Mouse (Mus musculus): ENCODE measurements around the gene Pnma1. TPM values are rescaled to one million over a fixed set of nuclear protein-coding genes. Genes with fewer than 3 reads are reported as not detected.

Pnma1 gene
- total and polyA plus RNA-seq, 3 experiments = 0.31 to 0.46 TPM; not detected in 1

DNA sequence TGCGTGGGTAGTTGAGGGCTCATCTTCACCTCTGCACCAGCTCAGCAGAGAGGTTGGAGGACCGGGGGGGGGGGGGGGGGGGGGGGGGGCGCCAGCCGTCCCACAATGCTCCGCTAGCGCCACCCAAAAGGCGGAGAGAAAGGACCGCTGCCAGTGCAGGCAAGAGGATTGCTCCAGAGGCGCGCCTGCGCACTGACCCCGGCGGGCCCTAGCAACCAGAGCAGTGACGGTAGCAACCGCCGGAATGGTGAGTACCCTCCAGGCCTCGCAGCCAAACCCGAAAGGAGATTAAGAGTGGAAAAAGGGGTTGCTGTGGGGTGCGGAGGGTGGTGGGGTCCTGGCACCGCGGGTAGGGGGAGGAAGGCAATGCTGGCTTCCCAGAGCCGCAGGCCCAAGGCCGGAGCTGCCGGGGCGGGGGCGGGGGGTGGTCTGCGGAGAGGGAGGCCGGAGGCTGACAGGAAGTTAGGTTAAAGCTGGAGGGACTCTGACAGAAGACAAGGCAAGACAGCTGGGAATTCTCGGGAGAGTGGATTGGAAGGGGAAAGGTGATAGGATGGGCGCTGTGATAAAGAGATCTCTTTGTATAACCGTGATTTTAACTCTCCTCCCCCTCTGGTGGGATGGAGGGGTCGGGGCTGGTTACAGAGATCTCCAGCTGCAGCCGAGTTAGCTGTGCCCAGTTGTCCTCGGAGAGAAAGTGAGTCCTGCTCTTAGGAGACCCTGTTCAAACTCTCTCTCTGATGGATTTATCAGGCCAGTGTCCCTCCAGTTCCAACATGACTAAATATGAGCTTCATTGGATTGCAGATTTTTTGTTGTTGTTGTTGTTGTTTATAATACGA lies 33.9 kb downstream of the Pnma1 start, which contains the start of gene Dnal1:
Gene Dnal1, plus strand, starts transcription at position 214 of the 842 bp plus-strand sequence.
- peak within 1 kb of the TSS; percentile 72 to 87 for H3K4me3 ChIP-seq (ENCODE audit: control insufficient read depth in 1 of 2, insufficient read depth in 1 of 2, low read depth in 2 of 2, low read length in 2 of 2)
- H3K9ac ChIP-seq (ENCODE audit: control insufficient read depth, low read depth, low read length, poor library complexity, severe bottlenecking) = peak within 1 kb of the TSS; percentile 70
- no peak within 1 kb of the TSS for H3K27ac ChIP-seq (ENCODE audit: control insufficient read depth, low read depth, low read length)
- H3K27me3 ChIP-seq (ENCODE audit: control insufficient read depth in 1 of 2, insufficient read depth in 2 of 2, low read length in 2 of 2) = no peaks in the 10 kb centered on the region
- DNase-seq (ENCODE audit: low read depth, low spot score) = peak; percentile 94
- H3K4me1 ChIP-seq (ENCODE audit: control insufficient read depth in 1 of 2, insufficient read depth in 2 of 2, low read length in 2 of 2) = peaks cover 0 to 4% of the 10 kb centered on the region in 2 experiments; a peak in 2 of 4 replicates
- peaks cover 0 to 3% of the 10 kb centered on the region in 2 experiments; a peak in 2 of 4 replicates for H3K36me3 ChIP-seq (ENCODE audit: control insufficient read depth in 1 of 2, insufficient read depth in 2 of 2, low read length in 2 of 2)
- no peak for TF ChIP-seq CHD1 (IDR thresholded peaks at IDR 0.05; ENCODE audit: low read depth, low read length)
- TF ChIP-seq MXI1 (IDR thresholded peaks at IDR 0.05; ENCODE audit: low read depth, low read length) = peak; percentile 54; the same call in 1 of the 2 replicates
- TF ChIP-seq JUND (IDR thresholded peaks at IDR 0.05; ENCODE audit: low read depth, low read length) = no peak
- TF ChIP-seq POLR2AphosphoS2 (IDR thresholded peaks at IDR 0.05; ENCODE audit: low read length) = no peak
- no peak for TF ChIP-seq POLR2AphosphoS5 (IDR thresholded peaks at IDR 0.05; ENCODE audit: borderline replicate concordance, low read depth, low read length)
- TF ChIP-seq GATA1 (IDR thresholded peaks at IDR 0.05; ENCODE audit: low read depth, low read length) = no peak
- no peak for TF ChIP-seq CHD2 (IDR thresholded peaks at IDR 0.05; ENCODE audit: low read length)
- peak; percentile 90 for TF ChIP-seq SIN3A (IDR thresholded peaks at IDR 0.05; ENCODE audit: low read length)
- TF ChIP-seq MAZ (IDR thresholded peaks at IDR 0.05; ENCODE audit: low read depth, low read length) = no peak
- no peak for TF ChIP-seq BHLHE40 (IDR thresholded peaks at IDR 0.05; ENCODE audit: borderline replicate concordance, low read depth, low read length)
- no peak for TF ChIP-seq USF1 (IDR thresholded peaks at IDR 0.05; ENCODE audit: low read depth, low read length)
- no peak for TF ChIP-seq RCOR1 (IDR thresholded peaks at IDR 0.05; ENCODE audit: low read depth, low read length)
- TF ChIP-seq NRF1 (IDR thresholded peaks at IDR 0.05; ENCODE audit: insufficient read depth, low read depth, low read length, poor library complexity, severe bottlenecking) = peak; percentile 88
- TF ChIP-seq USF2 (IDR thresholded peaks at IDR 0.05; ENCODE audit: borderline replicate concordance in 1 of 2, insufficient read depth in 1 of 2, low read depth in 1 of 2, low read length in 2 of 2) = no peak
- no peak for TF ChIP-seq UBTF (IDR thresholded peaks at IDR 0.05; ENCODE audit: borderline replicate concordance, insufficient read depth, low read depth, low read length)
- TF ChIP-seq EP300 (IDR thresholded peaks at IDR 0.05; ENCODE audit: low read depth in 1 of 2, low read length in 2 of 2) = no peak
- peak; percentile 67 for TF ChIP-seq HCFC1 (IDR thresholded peaks at IDR 0.05; ENCODE audit: low read depth, low read length)
- 0 out of 4 replicates have a peak, but pooled peaks of 1 of the 2 experiments have one; percentile 37 for TF ChIP-seq POLR2A (IDR thresholded peaks at IDR 0.05; ENCODE audit: control insufficient read depth in 1 of 2, insufficient read depth in 1 of 2, low read depth in 1 of 2, low read length in 2 of 2, poor library complexity in 1 of 2)
- TF ChIP-seq ZC3H11A (IDR thresholded peaks at IDR 0.05; ENCODE audit: low read depth, low read length) = no peak
- no peak for TF ChIP-seq E2F4 (IDR thresholded peaks at IDR 0.05; ENCODE audit: borderline replicate concordance, low read depth, low read length)
- no peak for TF ChIP-seq MAX (IDR thresholded peaks at IDR 0.05; ENCODE audit: low read length)
- TF ChIP-seq NELFE (IDR thresholded peaks at IDR 0.05; ENCODE audit: low read depth, low read length) = peak; percentile 9
- no peaks in the 10 kb centered on the region for H3K79me2 ChIP-seq (ENCODE audit: control insufficient read depth, insufficient read depth, low read length, poor library complexity)
- H3K9me3 ChIP-seq (replicated peaks; ENCODE audit: insufficient read depth, low read length) = no peaks in the 10 kb centered on the region

Data from MEL (cell line).